Mouse (Mus musculus) brain, embryonic 14.5 days (tissue): Measurements from ENCODE around the gene Olfr135. TPM values are rescaled to one million over a fixed set of nuclear protein-coding genes. Genes with fewer than 3 reads are reported as not detected.

Source experiments
- DNase-seq: peaks from one replicate; pipeline ENCODE4 v3.0.0-alpha.2; 2011; ENCODE audit warnings: low read depth
- CTCF ChIP-seq: fragments of 200-500 bp; IDR thresholded peaks from 2 replicates; pipeline ENCODE4 v1.5.1; 2012; ENCODE audit warnings: inconsistent platforms, mild to moderate bottlenecking, moderate library complexity, borderline replicate concordance; ENCODE audit not compliant: insufficient read depth, insufficient read length; ENCODE audit errors: extremely low read depth
- POLR2A ChIP-seq: fragments of 200-500 bp; IDR thresholded peaks from 2 replicates; pipeline ENCODE4 v1.6.1; 2012; ENCODE audit warnings: mild to moderate bottlenecking, inconsistent platforms, borderline replicate concordance; ENCODE audit not compliant: poor library complexity, insufficient read depth, insufficient read length, severe bottlenecking; ENCODE audit errors: extremely low read depth
- polyA plus RNA-seq: library from polyadenylated mRNA; depleted of rRNA; stranded (reverse); fragments of >200 nt; gene quantifications from 2 replicates; pipeline ENCODE4 v1.2.3, GENCODE M21; 2012; rRNA removed

Gene Olfr135
- polyA plus RNA-seq = not detected in 2 replicates

DNA sequence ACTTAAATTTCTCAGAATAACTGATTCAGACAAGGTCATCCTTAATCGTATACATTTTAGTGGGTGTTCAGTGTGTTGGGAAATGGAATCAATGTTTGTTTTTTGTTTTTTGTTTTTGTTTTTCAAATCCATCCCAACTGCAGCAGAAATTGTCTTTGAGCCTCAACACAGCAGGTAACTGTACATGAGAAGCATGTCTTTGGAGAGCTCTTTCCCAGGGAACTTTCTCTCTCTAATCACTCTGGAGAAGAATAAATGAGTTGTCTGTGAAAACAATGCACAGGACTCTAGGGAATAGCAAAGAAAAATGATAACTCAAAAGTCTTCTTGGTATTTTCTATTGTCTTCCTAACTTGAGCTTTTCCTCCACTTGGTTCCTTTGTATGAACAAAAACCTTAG is at the start of gene Olfr135:
Gene Olfr135 (plus strand): TSS at position 301 of the 400 bp plus-strand sequence.
- TF ChIP-seq POLR2A (no peak), CTCF (no peak)
- DNase-seq = no peak

GRCm38 (mm10) chr17:38171088-38171487 is 33.0 kb upstream of the Olfr135 start, which contains the start of gene Olfr134:
Gene Olfr134, plus strand, starts transcription at chr17:38171388.
- TF ChIP-seq POLR2A = no peak
- TF ChIP-seq CTCF = no peak

More at GRCm38 (mm10) chr17:38171088-38171487, 33.0 kb upstream of the Olfr135 start, which contains the start of gene Olfr134:
- no peak for DNase-seq

Other genes starting within 250 kb of the Olfr135 start
- gene Olfr129, start 144.3 kb upstream of the Olfr135 start, polyA plus RNA-seq = not detected in 2 replicates
- not detected in 2 replicates for gene Olfr130, start 140.4 kb upstream of the Olfr135 start, polyA plus RNA-seq
- not detected in 2 replicates for gene Olfr131, start 115.6 kb upstream of the Olfr135 start, polyA plus RNA-seq
- not detected in 2 replicates for gene Olfr132, start 69.8 kb upstream of the Olfr135 start, polyA plus RNA-seq
- gene Olfr133, start 59.1 kb upstream of the Olfr135 start, polyA plus RNA-seq = not detected in 2 replicates
- not detected in 2 replicates for gene Olfr134, start 32.9 kb upstream of the Olfr135 start, polyA plus RNA-seq
- not detected in 2 replicates for gene Olfr138, start 56.7 kb downstream of the Olfr135 start, polyA plus RNA-seq
- gene Olfr137, start 103.2 kb downstream of the Olfr135 start, polyA plus RNA-seq = not detected in 2 replicates
- not detected in 2 replicates for gene Olfr136, start 125.5 kb downstream of the Olfr135 start, polyA plus RNA-seq
- not detected in 2 replicates for gene Esp36, start 215.8 kb downstream of the Olfr135 start, polyA plus RNA-seq